Mouse (Mus musculus) megakaryocyte, embryonic 14.5 days (primary cell): Measurements from ENCODE around the gene Cers5.
"Not testable (repeated sequence)": the region's sequence is repeated elsewhere in the genome, so short reads cannot be mapped to it uniquely, and the experiment has no call there.

Experiments used
- FLI1 ChIP-seq: IDR thresholded peaks from 2 replicates; pipeline ENCODE4 v1.6.1; 2012; ENCODE audit warnings: low read length, inconsistent platforms, mixed read lengths
- GATA1 ChIP-seq: IDR thresholded peaks from 3 replicates; pipeline ENCODE4 v1.6.1; 2012; ENCODE audit warnings: mixed read lengths, low read length, inconsistent platforms, borderline replicate concordance

DNA sequence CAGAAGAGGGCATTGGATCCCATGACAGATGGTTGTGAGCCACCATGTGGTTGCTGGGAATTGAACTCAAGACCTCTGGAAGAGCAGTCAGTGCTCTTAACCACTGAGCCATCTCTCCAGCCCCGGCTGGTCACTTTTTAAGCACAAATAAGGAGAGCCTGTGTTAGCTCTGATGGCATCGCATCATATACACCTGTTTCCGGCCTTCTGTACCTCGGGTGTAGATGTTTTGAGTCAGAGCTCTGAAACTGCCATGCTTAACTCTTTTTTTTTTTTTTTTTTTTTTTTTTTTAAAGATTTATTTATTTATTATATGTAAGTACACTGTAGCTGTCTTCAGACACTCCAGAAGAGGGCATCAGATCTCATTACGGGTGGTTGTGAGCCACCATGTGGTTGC lies 45.6 kb downstream of the Cers5 start:
- not testable (repeated sequence) for TF ChIP-seq GATA1, FLI1
